ENCODE assay signal across 20 mouse cellular contexts in genomic region chr6:28857198-28858180, GRCm38 (mm10). TPM values are rescaled to one million over a fixed set of nuclear protein-coding genes. Genes with fewer than 3 reads are reported as not detected.
DNase-seq lines count a peak whose midpoint lies in the region; ATAC-seq and TF ChIP-seq lines count a peak whose summit lies in the region.
"Had no signal": no experiment of that assay in that cellular context is flagged by ENCODE, and none has a peak within 500 bp of the region (broad histone marks: within the 10 kb centered on the region; RNA-seq: fewer than 3 reads in every experiment).

No protein-coding gene starts in this region.

- TF ChIP-seq RAD21 in MEL (IDR thresholded peaks at IDR 0.05; ENCODE audit: low read depth, low read length) = no peak

- H3K36me3 ChIP-seq in intestine, embryonic 14.5 days (ENCODE audit: control insufficient read depth, insufficient read depth, low read length) = no peaks in the 10 kb centered on the region
- no peaks in the 10 kb centered on the region for H3K36me3 ChIP-seq in intestine, postnatal 0 days (ENCODE audit: control insufficient read depth, insufficient read depth)
- H3K36me3 ChIP-seq in G1E (replicated peaks) = peaks cover 80% of the 10 kb centered on the region
- peaks cover 3 to 26% of the 10 kb centered on the region in 2 experiments for H3K36me3 ChIP-seq in MEL (ENCODE audit: control insufficient read depth in 1 of 2, insufficient read depth in 2 of 2, low read length in 2 of 2)
- H3K36me3 ChIP-seq in liver, embryonic 13.5 days = no peaks in the 10 kb centered on the region; the same call in 1 of the 2 replicates
- H3K36me3 ChIP-seq: kidney, embryonic 15.5 days; neural tube, embryonic 13.5 days had no signal

- H3K4me2 ChIP-seq in intestine, embryonic 14.5 days (ENCODE audit: low read length) = no peak overlapping the region
- no peak overlapping the region for H3K4me2 ChIP-seq in intestine, postnatal 0 days (replicated peaks; ENCODE audit: low read depth)
- H3K4me2 ChIP-seq in liver, embryonic 13.5 days = no peak overlapping the region
- H3K4me2 ChIP-seq: kidney, embryonic 15.5 days; neural tube, embryonic 13.5 days had no signal

- no peak for TF ChIP-seq CTCF in intestine, postnatal 0 days (IDR thresholded peaks at IDR 0.05; ENCODE audit: low read depth)
- TF ChIP-seq CTCF in G1E (IDR thresholded peaks at IDR 0.05; ENCODE audit: low read depth, low read length) (no peak), MEL (IDR thresholded peaks at IDR 0.05 in 2 of 3, conservative IDR thresholded peaks at IDR 0.05 in 1 of 3; ENCODE audit: control insufficient read depth in 1 of 3, insufficient read depth in 1 of 3, low read depth in 2 of 3, low read length in 3 of 3, poor library complexity in 1 of 3, severe bottlenecking in 1 of 3) (no peak)

- peaks cover 33% of the 10 kb centered on the region for H3K4me1 ChIP-seq in intestine, embryonic 14.5 days (replicated peaks; ENCODE audit: control insufficient read depth, insufficient read depth, low read length)
- 0 out of 2 replicates have a peak, but pooled peaks cover 6% of the 10 kb centered on the region for H3K4me1 ChIP-seq in intestine, postnatal 0 days (replicated peaks; ENCODE audit: control insufficient read depth, insufficient read depth, low read length)
- H3K4me1 ChIP-seq in G1E (ENCODE audit: insufficient read depth, low read depth, low read length) = peaks cover 17% of the 10 kb centered on the region
- H3K4me1 ChIP-seq in MEL (ENCODE audit: control insufficient read depth in 1 of 2, insufficient read depth in 2 of 2, low read length in 2 of 2) = peaks cover 15 to 20% of the 10 kb centered on the region in 2 experiments
- peaks cover 30% of the 10 kb centered on the region for H3K4me1 ChIP-seq in liver, embryonic 13.5 days (replicated peaks)

- no peak overlapping the region for H3K4me3 ChIP-seq in intestine, embryonic 14.5 days (ENCODE audit: low read depth, low read length)
- H3K4me3 ChIP-seq in intestine, postnatal 0 days (ENCODE audit: low read depth, low read length) = no peak overlapping the region
- H3K4me3 ChIP-seq in G1E (ENCODE audit: low read depth, low read length) (no peak overlapping the region), MEL (ENCODE audit: control insufficient read depth in 1 of 2, insufficient read depth in 1 of 2, low read depth in 2 of 2, low read length in 2 of 2) (no peak overlapping the region)
- no peak overlapping the region for H3K4me3 ChIP-seq in liver, embryonic 13.5 days (replicated peaks)
- H3K4me3 ChIP-seq: kidney, embryonic 15.5 days; left cerebral cortex, adult 2 months; neural tube, embryonic 13.5 days had no signal

- 0 out of 2 replicates have a peak overlapping the region, but pooled peaks have one; percentile 27 for H3K27ac ChIP-seq in intestine, embryonic 14.5 days (ENCODE audit: low read depth)
- no peak overlapping the region for H3K27ac ChIP-seq in intestine, postnatal 0 days (ENCODE audit: low read depth, low read length)
- no peak overlapping the region for H3K27ac ChIP-seq in MEL (ENCODE audit: control insufficient read depth, low read depth, low read length)
- H3K27ac ChIP-seq in liver, embryonic 13.5 days = no peak overlapping the region
- H3K27ac ChIP-seq: kidney, embryonic 15.5 days; left cerebral cortex, adult 2 months; neural tube, embryonic 13.5 days had no signal

- H3K79me2 ChIP-seq in MEL (ENCODE audit: control insufficient read depth, insufficient read depth, low read length, poor library complexity) = no peaks in the 10 kb centered on the region

- 56% methylated on average over 2 of the region's 2 CpGs for WGBS in intestine, embryonic 14.5 days
- 57% methylated on average over 2 of the region's 2 CpGs for WGBS in intestine, postnatal 0 days
- WGBS in liver, embryonic 13.5 days (ENCODE audit: insufficient replicate concordance) = 15% methylated on average over 2 of the region's 2 CpGs

- TF ChIP-seq EP300 in MEL (IDR thresholded peaks at IDR 0.05; ENCODE audit: low read depth in 1 of 2, low read length in 2 of 2) = peak; percentile 89 to 92

- no peak for TF ChIP-seq POLR2A in MEL (IDR thresholded peaks at IDR 0.05; ENCODE audit: control insufficient read depth in 1 of 2, insufficient read depth in 1 of 2, low read depth in 1 of 2, low read length in 2 of 2, poor library complexity in 1 of 2)

- no peak for DNase-seq in intestine, embryonic 14.5 days (ENCODE audit: low spot score)
- DNase-seq in G1E (ENCODE audit: low spot score) = no peak
- peak; percentile 65 for DNase-seq in MEL (ENCODE audit: low read depth, low spot score)
- DNase-seq in liver, embryonic 13.5 days = no peak
- no peak for DNase-seq in kidney, adult 8-10 months
- DNase-seq in embryo, embryonic 9.5 days (ENCODE audit: extremely low spot score) = no peak
- DNase-seq: cerebellum, adult 11 months; cerebellum, postnatal 25 days; gastrocnemius, postnatal 14 days; right cerebral cortex, postnatal 4 days had no signal

- no peaks in the 10 kb centered on the region for H3K9me3 ChIP-seq in intestine, embryonic 14.5 days (ENCODE audit: control insufficient read depth, low read length)
- no peaks in the 10 kb centered on the region for H3K9me3 ChIP-seq in intestine, postnatal 0 days (ENCODE audit: control insufficient read depth)
- H3K9me3 ChIP-seq in G1E (replicated peaks) = no peaks in the 10 kb centered on the region
- no peaks in the 10 kb centered on the region for H3K9me3 ChIP-seq in MEL (replicated peaks; ENCODE audit: insufficient read depth, low read length)
- no peaks in the 10 kb centered on the region for H3K9me3 ChIP-seq in liver, embryonic 13.5 days (replicated peaks)
- H3K9me3 ChIP-seq: kidney, embryonic 15.5 days; neural tube, embryonic 13.5 days had no signal

- no peak for ATAC-seq in intestine, embryonic 14.5 days (replicated peaks; ENCODE audit: low FRiP score, low TSS enrichment, low read depth)
- ATAC-seq in intestine, postnatal 0 days = no peak
- ATAC-seq in G1E (ENCODE audit: extremely low read depth, insufficient number of reproducible peaks, low FRiP score, poor library complexity, severe bottlenecking) = 0 out of 2 replicates have a peak, but pooled peaks have one; percentile 8
- peak; percentile 69 for ATAC-seq in liver, embryonic 13.5 days (ENCODE audit: low read depth)
- ATAC-seq: CD4-positive, CD25-positive, alpha-beta regulatory T cell, adult 4 months; forebrain, embryonic 16.5 days; Patski had no signal

- no peaks in the 10 kb centered on the region for H3K27me3 ChIP-seq in intestine, embryonic 14.5 days (replicated peaks; ENCODE audit: control insufficient read depth, insufficient read depth, low read length)
- no peaks in the 10 kb centered on the region for H3K27me3 ChIP-seq in intestine, postnatal 0 days (replicated peaks; ENCODE audit: control insufficient read depth, insufficient read depth, low read length)
- H3K27me3 ChIP-seq in G1E (ENCODE audit: insufficient read depth, low read length) (no peaks in the 10 kb centered on the region), MEL (ENCODE audit: control insufficient read depth in 1 of 2, insufficient read depth in 2 of 2, low read length in 2 of 2) (no peaks in the 10 kb centered on the region)
- no peaks in the 10 kb centered on the region for H3K27me3 ChIP-seq in liver, embryonic 13.5 days
- H3K27me3 ChIP-seq: kidney, embryonic 15.5 days; neural tube, embryonic 13.5 days; Patski had no signal

- no peak overlapping the region for H3K9ac ChIP-seq in intestine, embryonic 14.5 days (ENCODE audit: low read length)
- H3K9ac ChIP-seq in intestine, postnatal 0 days (ENCODE audit: low read depth, low read length) = no peak overlapping the region
- no peak overlapping the region for H3K9ac ChIP-seq in MEL (ENCODE audit: control insufficient read depth, low read depth, low read length, poor library complexity, severe bottlenecking)
- no peak overlapping the region for H3K9ac ChIP-seq in liver, embryonic 13.5 days
- H3K9ac ChIP-seq: kidney, embryonic 15.5 days; neural tube, embryonic 13.5 days had no signal

TF ChIP-seq in MEL, 35 proteins besides CTCF, POLR2A, EP300 and RAD21 (continues in another document):
- TF ChIP-seq CHD1 (IDR thresholded peaks at IDR 0.05; ENCODE audit: low read depth, low read length) (no peak), POLR2AphosphoS2 (IDR thresholded peaks at IDR 0.05; ENCODE audit: low read length) (0 out of 2 replicates have a peak, but pooled peaks have one; percentile 30), MXI1 (IDR thresholded peaks at IDR 0.05; ENCODE audit: low read depth, low read length) (no peak), MEF2A (IDR thresholded peaks at IDR 0.05; ENCODE audit: extremely low read depth, insufficient replicate concordance, low read depth, low read length, poor library complexity, severe bottlenecking) (no peak), JUND (IDR thresholded peaks at IDR 0.05; ENCODE audit: low read depth, low read length) (no peak), KAT2A (conservative IDR thresholded peaks at IDR 0.05; ENCODE audit: low read depth, low read length) (no peak), UBTF (IDR thresholded peaks at IDR 0.05; ENCODE audit: borderline replicate concordance, insufficient read depth, low read depth, low read length) (no peak), POLR2AphosphoS5 (IDR thresholded peaks at IDR 0.05; ENCODE audit: borderline replicate concordance, low read depth, low read length) (no peak), ZNF384 (IDR thresholded peaks at IDR 0.05; ENCODE audit: low read depth, low read length) (no peak), NRF1 (IDR thresholded peaks at IDR 0.05; ENCODE audit: insufficient read depth, low read depth, low read length, poor library complexity, severe bottlenecking) (no peak), ZMIZ1 (IDR thresholded peaks at IDR 0.05; ENCODE audit: low read depth, low read length) (no peak), ETS1 (IDR thresholded peaks at IDR 0.05; ENCODE audit: low read depth, low read length) (peak; percentile 55), SMC3 (IDR thresholded peaks at IDR 0.05; ENCODE audit: low read depth, low read length) (no peak), RCOR1 (IDR thresholded peaks at IDR 0.05; ENCODE audit: low read depth, low read length) (peak; percentile 92), GABPA (IDR thresholded peaks at IDR 0.05; ENCODE audit: low read depth, low read length) (no peak), SIN3A (IDR thresholded peaks at IDR 0.05; ENCODE audit: low read length) (0 out of 2 replicates have a peak, but pooled peaks have one; percentile 31), TBP (IDR thresholded peaks at IDR 0.05; ENCODE audit: low read depth, low read length) (no peak)

RNA-seq across cellular contexts. Expression of gene Lrrc4, which starts 25.9 kb away (rescaled TPM):
- 0.83 and 0.85 TPM in 2 replicates for polyA plus RNA-seq in intestine, embryonic 14.5 days (2014; fragmentation: Nextera tagmentation; extraction: Ambion mirVana)
- 2.8 and 3.2 TPM in 2 replicates for polyA plus RNA-seq in intestine, postnatal 0 days (2015; fragmentation: Nextera tagmentation; extraction: Ambion mirVana)
- total RNA-seq in G1E (2014; fragmentation: Nextera tagmentation) (not detected in 2 replicates), G1E (2017) (0.11 and 0.35 TPM in 2 replicates), MEL (2012; rRNA removed) (0.12 and 0.23 TPM in 2 replicates)
- polyA plus RNA-seq in G1E (2012) (not detected in 2 replicates), MEL (2012; ENCODE audit: insufficient read depth in 1 of 2, insufficient read length in 2 of 2, low read depth in 1 of 2, low replicate concordance in 2 of 2, missing spikeins in 1 of 2) (under 1 TPM in 1 of 2 experiments, not detected in 1; 0.07 TPM)
- polyA plus RNA-seq in liver, embryonic 13.5 days (2015; fragmentation: Nextera tagmentation; extraction: Ambion mirVana) = 0.06 and 0.08 TPM in 2 replicates
- total RNA-seq: hematopoietic stem cell, adult 5-6 weeks; liver, adult 2 months; monocyte, adult 5-6 weeks had no signal
- polyA plus RNA-seq: Patski had no signal

Comparison
In these comparisons a context has a peak if more than half of its experiments do, and no peak if none do; other contexts are left out.
1. ATAC-seq: peak in G1E (single experiment) and liver, embryonic 13.5 days (single experiment); none in intestine, embryonic 14.5 days (single experiment) and intestine, postnatal 0 days (single experiment).